Mouse (Mus musculus) CD4-positive naive resting alpha-beta T cell, adult 57 days (primary cell): Measurements from ENCODE around the gene Cd300ld3. TPM values are rescaled to one million over a fixed set of nuclear protein-coding genes. Genes with fewer than 3 reads are reported as not detected.

Experiments
- total RNA-seq: library from RNA; stranded (reverse); gene quantifications from one replicate; pipeline ENCODE4 v1.2.4, GENCODE M21; 2023

Gene Cd300ld3
- total RNA-seq = 0.83 TPM

GRCm38 (mm10) chr11:115048259-115048658, at the start of gene Cd300ld3:
Gene Cd300ld3 (minus strand): TSS chr11:115048409.

GRCm38 (mm10) chr11:115091362-115091901, 43.2 kb upstream of the Cd300ld3 start, which contains the start of gene Rab37:
Gene Rab37 (plus strand): TSS chr11:115091431.

DNA sequence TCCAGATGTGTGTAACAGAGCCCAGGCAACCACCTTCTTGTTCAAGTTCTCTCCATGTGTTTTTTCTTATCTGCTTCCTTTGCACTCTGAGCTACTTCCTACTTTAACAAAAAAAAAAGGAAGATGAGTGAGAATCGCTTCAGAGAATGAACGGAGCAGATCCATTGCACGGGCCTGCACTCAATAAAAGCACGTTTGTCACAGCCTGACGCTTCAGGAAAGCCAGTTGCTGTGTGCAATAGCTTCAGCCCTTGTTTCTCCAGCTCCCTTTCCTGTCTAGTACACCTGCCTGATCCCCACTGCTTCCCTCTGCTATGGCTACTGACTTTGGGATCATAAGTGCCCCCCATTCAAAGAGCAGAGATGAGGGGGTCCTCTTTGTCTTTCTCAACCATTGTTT, 13.9 kb upstream of the Cd300ld3 start, which contains the start of gene Cd300e:
TSS of gene Cd300e (minus strand) at position 101 of the 400 bp plus-strand sequence.

GRCm38 (mm10) chr11:115037669-115038068, 10.5 kb downstream of the Cd300ld3 start, which contains the start of gene Cd300ld5:
Gene Cd300ld5 (minus strand): TSS chr11:115037769.

DNA sequence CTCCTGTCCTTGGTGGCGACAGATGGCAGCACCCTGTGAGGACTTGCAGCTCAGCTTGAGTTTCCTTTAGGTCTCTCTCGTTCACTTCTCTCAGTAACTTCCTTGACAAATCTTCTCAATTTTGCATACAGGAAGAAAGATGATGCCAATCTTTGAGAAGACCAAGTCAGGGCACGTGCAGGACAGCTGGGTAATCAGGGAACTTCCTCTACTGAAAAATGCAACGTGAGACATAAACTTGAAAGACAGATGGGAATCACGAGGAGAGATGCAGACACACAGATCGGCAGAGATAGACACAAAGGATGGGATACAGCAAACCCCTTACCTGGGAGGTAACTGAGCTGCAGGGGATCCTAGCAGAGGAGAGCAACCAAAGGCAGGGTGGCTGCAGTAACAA, 21.3 kb downstream of the Cd300ld3 start, which contains the start of gene Cd300ld4:
TSS of gene Cd300ld4 (minus strand) at position 101 of the 400 bp plus-strand sequence.

DNA sequence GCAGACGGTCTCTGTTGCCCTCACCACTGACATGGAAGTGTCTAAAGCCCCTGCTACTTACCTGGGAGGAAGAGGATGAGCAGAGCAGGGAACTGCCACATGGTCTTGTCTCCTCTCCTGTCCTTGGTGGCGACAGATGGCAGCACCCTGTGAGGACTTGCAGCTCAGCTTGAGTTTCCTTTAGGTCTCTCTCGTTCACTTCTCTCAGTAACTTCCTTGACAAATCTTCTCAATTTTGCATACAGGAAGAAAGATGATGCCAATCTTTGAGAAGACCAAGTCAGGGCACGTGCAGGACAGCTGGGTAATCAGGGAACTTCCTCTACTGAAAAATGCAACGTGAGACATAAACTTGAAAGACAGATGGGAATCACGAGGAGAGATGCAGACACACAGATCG, 32.1 kb downstream of the Cd300ld3 start, which contains the start of gene Cd300ld2:
TSS of gene Cd300ld2 (minus strand) at position 101 of the 400 bp plus-strand sequence.

GRCm38 (mm10) chr11:115001474-115002040, 46.7 kb downstream of the Cd300ld3 start, which contains the start of gene Cd300c2:
Gene Cd300c2 (minus strand): TSS chr11:115001880.

Other genes starting within 250 kb of the Cd300ld3 start
- not detected for gene Gpr142, start 249.5 kb downstream of the Cd300ld3 start, total RNA-seq
- gene Gprc5c, start 197.3 kb downstream of the Cd300ld3 start, total RNA-seq = 0.92 TPM
- 2.2 TPM for gene Cd300a, start 158.4 kb downstream of the Cd300ld3 start, total RNA-seq
- gene Cd300lb, start 114.0 kb downstream of the Cd300ld3 start, total RNA-seq = 0.30 TPM
- not detected for gene Cd300c, start 79.3 kb downstream of the Cd300ld3 start, total RNA-seq
- 1.0 TPM for gene Cd300ld, start 58.5 kb downstream of the Cd300ld3 start, total RNA-seq
- 1.3 TPM for gene Cd300c2, start 46.5 kb downstream of the Cd300ld3 start, total RNA-seq
- not detected for gene Cd300ld2, start 32.2 kb downstream of the Cd300ld3 start, total RNA-seq
- not detected for gene Cd300ld4, start 21.4 kb downstream of the Cd300ld3 start, total RNA-seq
- 0.83 TPM for gene Cd300ld5, start 10.6 kb downstream of the Cd300ld3 start, total RNA-seq
- 0.83 TPM for gene Cd300e, start 13.8 kb upstream of the Cd300ld3 start, total RNA-seq
- gene Rab37, start 43.0 kb upstream of the Cd300ld3 start, total RNA-seq = 37.7 TPM
- gene Cd300lf, start 85.6 kb upstream of the Cd300ld3 start, total RNA-seq = 0.65 TPM
- gene Slc9a3r1, start 114.9 kb upstream of the Cd300ld3 start, total RNA-seq = 202 TPM
- 11.1 TPM for gene Tmem104, start 139.1 kb upstream of the Cd300ld3 start, total RNA-seq
- gene Nat9, start 139.4 kb upstream of the Cd300ld3 start, total RNA-seq = 7.2 TPM
- 0.21 TPM for gene Grin2c, start 218.8 kb upstream of the Cd300ld3 start, total RNA-seq
- 22.9 TPM for gene Fdxr, start 228.6 kb upstream of the Cd300ld3 start, total RNA-seq
- 2.3 TPM for gene Fads6, start 249.3 kb upstream of the Cd300ld3 start, total RNA-seq